Mouse (Mus musculus): ENCODE results near the gene Stag3. TPM values are rescaled to one million over a fixed set of nuclear protein-coding genes. Genes with fewer than 3 reads are reported as not detected.

Gene Stag3
- polyA plus RNA-seq, 1 experiment from 2014 or later, result 4.5 TPM

DNA sequence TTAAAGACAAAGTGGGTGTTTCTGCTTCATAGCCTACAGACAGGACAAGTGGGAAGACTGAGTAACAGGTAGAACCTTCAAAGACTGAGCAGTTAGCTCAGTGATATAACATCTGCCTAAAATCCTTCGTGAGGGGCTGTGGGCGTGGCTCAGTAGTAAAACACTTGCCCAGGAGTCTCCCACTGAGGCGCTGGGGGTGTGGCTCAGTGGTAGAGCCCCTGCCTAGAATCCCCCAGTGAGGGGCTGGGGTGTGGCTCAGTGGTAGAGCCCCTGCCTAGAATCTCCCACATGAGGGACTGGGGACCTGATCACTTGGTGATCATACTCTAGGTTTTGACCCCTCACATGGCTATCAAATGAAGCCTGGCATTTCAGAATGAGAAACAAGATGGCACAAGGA, 22.0 kb upstream of the Stag3 start:
- H3K27me3 ChIP-seq (replicated peaks), result no peaks in the 10 kb centered on the region
- no peaks in the 10 kb centered on the region for H3K9me3 ChIP-seq (replicated peaks)
- no peak for ATAC-seq (ENCODE audit: insufficient number of reproducible peaks, low FRiP score)
- no peak overlapping the region for H3K4me2 ChIP-seq
- no peak overlapping the region; the same call in 1 of the 2 replicates for H3K27ac ChIP-seq (ENCODE audit: poor library complexity, severe bottlenecking)
- no peak overlapping the region for H3K9ac ChIP-seq
- peaks cover 62% of the 10 kb centered on the region for H3K4me1 ChIP-seq (replicated peaks)
- no peak overlapping the region for H3K4me3 ChIP-seq
- WGBS, result 82% methylated on average over 3 of the region's 3 CpGs
- peaks cover 42% of the 10 kb centered on the region for H3K36me3 ChIP-seq

DNA sequence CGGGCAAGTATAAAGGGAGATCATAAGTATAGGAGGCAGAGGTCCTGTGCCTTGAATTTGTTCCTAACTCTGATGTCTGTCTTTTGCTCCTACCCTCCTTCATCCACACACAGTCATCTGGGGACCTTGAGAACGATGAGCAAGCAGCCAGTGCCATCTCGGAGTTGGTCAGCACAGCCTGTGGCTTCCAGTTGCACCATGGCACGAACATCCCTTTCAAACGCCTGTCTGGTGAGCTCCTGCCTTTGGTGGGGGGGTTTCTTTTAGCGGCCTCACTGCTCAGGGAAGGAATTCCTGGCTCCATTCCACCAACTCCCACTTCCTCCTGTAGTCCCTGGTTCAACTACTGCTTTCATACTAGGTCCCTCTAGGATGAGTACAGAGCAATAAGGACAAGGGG, 21.5 kb upstream of the Stag3 start:
- Histone ChIP-seq H3K27ac (ENCODE audit: poor library complexity, severe bottlenecking) (peak overlapping the region; percentile 29), H3K4me1 (replicated peaks) (peaks cover 65% of the 10 kb centered on the region), H3K27me3 (replicated peaks) (no peaks in the 10 kb centered on the region), H3K4me2 (no peak overlapping the region), H3K9me3 (replicated peaks) (no peaks in the 10 kb centered on the region), H3K36me3 (peaks cover 42% of the 10 kb centered on the region), H3K4me3 (no peak overlapping the region), H3K9ac (no peak overlapping the region)
- 62% methylated on average over 6 of the region's 6 CpGs for WGBS
- ATAC-seq (ENCODE audit: insufficient number of reproducible peaks, low FRiP score), result no peak

DNA sequence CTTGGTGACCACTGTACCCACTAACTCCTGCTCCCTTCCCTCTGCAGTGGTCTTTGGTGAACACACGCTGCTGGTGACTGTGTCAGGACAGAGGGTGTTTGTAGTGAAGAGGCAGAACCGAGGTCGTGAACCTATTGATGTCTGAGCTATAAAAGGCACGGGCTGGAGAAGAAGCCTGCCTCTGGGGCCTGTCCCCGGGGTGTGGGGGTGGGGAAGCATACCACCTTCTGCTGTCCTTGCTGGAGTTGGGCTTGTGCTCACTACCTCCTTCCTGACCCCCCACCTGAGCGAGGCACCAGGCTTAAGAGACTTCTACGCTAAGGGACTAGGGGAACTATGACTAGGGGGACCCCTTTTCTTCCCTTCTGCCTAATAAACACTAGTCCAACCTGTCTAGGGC, 21.0 kb upstream of the Stag3 start:
- ATAC-seq (ENCODE audit: insufficient number of reproducible peaks, low FRiP score), result no peak
- WGBS, result 37% methylated on average over 7 of the region's 7 CpGs
- H3K27me3 ChIP-seq (replicated peaks), result no peaks in the 10 kb centered on the region
- H3K4me3 ChIP-seq, result no peak overlapping the region
- H3K9me3 ChIP-seq (replicated peaks), result no peaks in the 10 kb centered on the region
- H3K9ac ChIP-seq, result peak overlapping the region; percentile 24; the same call in 1 of the 2 replicates
- peaks cover 42% of the 10 kb centered on the region for H3K36me3 ChIP-seq
- H3K4me2 ChIP-seq, result no peak overlapping the region
- peaks cover 65% of the 10 kb centered on the region for H3K4me1 ChIP-seq (replicated peaks)
- peak overlapping the region; percentile 48; the same call in 1 of the 2 replicates for H3K27ac ChIP-seq (ENCODE audit: poor library complexity, severe bottlenecking)

DNA sequence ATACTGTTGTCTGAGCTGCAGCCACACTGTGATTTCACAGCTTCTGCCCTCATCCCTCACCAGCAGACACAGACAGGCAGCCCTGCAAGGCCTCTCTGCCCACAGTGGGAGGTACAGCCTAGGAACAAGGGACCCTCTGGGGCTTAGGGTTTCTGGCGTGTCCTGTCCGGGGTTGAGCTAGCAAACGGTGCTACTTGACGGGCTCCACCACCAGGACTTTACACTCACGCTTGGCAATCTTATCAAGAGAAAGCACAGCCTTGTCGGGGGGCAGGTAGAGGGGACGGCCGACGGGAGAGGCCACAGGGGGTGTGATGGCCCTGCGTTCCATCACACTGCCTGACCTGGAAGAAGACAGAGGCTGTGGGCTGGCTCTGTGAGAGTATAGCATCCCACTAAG, 20.0 kb upstream of the Stag3 start:
- no peak for ATAC-seq (ENCODE audit: insufficient number of reproducible peaks, low FRiP score)
- peak overlapping the region; percentile 39; the same call in 1 of the 2 replicates for H3K9ac ChIP-seq
- H3K27ac ChIP-seq (ENCODE audit: poor library complexity, severe bottlenecking), result 0 out of 2 replicates have a peak overlapping the region, but pooled peaks have one; percentile 24
- no peaks in the 10 kb centered on the region for H3K9me3 ChIP-seq (replicated peaks)
- no peak overlapping the region for H3K4me3 ChIP-seq
- H3K4me1 ChIP-seq (replicated peaks), result peaks cover 68% of the 10 kb centered on the region
- H3K36me3 ChIP-seq, result peaks cover 42% of the 10 kb centered on the region
- WGBS, result 39% methylated on average over 10 of the region's 10 CpGs
- H3K27me3 ChIP-seq (replicated peaks), result no peaks in the 10 kb centered on the region
- H3K4me2 ChIP-seq, result 0 out of 2 replicates have a peak overlapping the region, but pooled peaks have one; percentile 12

DNA sequence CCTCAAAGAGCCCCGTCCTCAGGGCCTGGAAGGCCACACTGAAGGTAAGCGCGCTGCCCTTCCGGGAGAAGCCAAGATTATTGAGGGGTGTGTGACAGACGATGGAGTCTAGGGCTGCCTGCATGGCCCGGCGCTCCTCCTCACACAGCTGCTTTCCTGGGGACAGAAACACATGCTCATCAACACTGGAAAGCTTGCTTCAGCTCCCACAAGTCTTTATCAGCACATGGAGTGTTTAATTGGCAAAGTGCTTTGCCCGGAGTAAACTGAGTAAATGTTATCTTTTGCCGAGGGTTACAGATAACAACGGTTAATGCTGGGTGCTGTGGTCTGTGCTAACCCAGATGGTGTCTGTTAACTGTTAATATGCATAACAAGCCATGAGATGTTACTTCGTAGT, 19.2 kb upstream of the Stag3 start:
- no peak overlapping the region for H3K27ac ChIP-seq (ENCODE audit: poor library complexity, severe bottlenecking)
- peaks cover 67% of the 10 kb centered on the region for H3K4me1 ChIP-seq (replicated peaks)
- H3K4me3 ChIP-seq, result no peak overlapping the region
- H3K4me2 ChIP-seq, result no peak overlapping the region
- H3K27me3 ChIP-seq (replicated peaks), result no peaks in the 10 kb centered on the region
- no peak for ATAC-seq (ENCODE audit: insufficient number of reproducible peaks, low FRiP score)
- no peaks in the 10 kb centered on the region for H3K9me3 ChIP-seq (replicated peaks)
- 48% methylated on average over 11 of the region's 11 CpGs for WGBS
- H3K9ac ChIP-seq, result peak overlapping the region; percentile 39; the same call in 1 of the 2 replicates
- peaks cover 44% of the 10 kb centered on the region for H3K36me3 ChIP-seq

DNA sequence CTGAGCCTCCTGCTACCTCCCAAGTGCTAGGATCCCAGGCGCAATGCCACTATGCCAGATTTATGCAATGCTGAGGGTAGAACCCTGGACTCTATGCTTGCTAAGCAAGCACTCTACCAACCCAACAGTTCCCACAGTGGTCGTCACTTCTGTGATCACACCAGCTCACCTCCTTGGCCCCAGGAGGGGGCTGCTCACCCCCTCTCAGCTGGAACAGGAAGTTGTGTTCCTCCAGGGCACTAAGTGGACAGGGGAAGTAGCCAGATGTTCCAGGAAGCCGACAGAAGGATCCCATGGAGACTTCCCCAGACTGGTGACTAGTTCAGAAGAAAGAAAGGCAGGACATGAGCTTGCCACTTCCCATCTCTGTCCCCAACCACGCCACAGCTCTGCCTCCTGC, 18.0 kb upstream of the Stag3 start:
- no peak overlapping the region for H3K27ac ChIP-seq (ENCODE audit: poor library complexity, severe bottlenecking)
- no peak for ATAC-seq (ENCODE audit: insufficient number of reproducible peaks, low FRiP score)
- no peaks in the 10 kb centered on the region for H3K27me3 ChIP-seq (replicated peaks)
- H3K4me3 ChIP-seq, result no peak overlapping the region
- H3K4me2 ChIP-seq, result no peak overlapping the region
- 63% methylated on average over 4 of the region's 4 CpGs for WGBS
- peaks cover 53% of the 10 kb centered on the region for H3K36me3 ChIP-seq
- no peaks in the 10 kb centered on the region for H3K9me3 ChIP-seq (replicated peaks)
- H3K4me1 ChIP-seq (replicated peaks), result peaks cover 57% of the 10 kb centered on the region
- H3K9ac ChIP-seq, result peak overlapping the region; percentile 97

DNA sequence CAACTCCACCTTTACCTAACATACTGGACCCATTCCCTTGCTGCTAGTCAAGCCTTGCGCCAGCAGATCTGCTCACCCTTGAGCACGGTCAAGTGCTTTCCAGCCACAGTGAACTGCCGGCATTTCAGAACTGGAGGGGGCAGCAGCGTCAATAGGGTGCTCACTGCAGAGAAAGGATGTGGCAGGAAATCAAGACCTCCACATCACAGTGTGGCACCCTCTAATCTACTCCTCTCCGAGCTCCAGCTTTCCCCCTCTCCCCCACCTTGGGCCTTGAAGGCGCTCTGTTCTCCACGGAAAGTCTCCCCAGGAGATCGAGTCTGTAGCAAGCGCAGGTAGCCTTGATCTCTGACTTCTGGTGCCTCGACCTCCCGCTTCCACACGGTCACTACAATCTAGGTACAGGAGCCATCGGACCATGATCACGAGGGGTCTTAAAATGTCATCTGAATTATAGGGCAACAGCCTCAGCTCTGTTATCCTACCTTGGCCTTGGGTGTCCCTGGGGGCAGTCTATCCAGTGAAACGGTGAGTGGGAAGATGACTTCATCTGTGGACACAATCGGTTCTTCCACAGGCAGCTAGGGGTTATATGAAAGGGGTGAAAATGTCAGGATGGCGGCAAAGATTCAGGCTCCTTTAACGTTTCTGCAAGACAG, 17.3 kb upstream of the Stag3 start:
- Histone ChIP-seq H3K9ac (peak overlapping the region; percentile 97), H3K9me3 (replicated peaks) (no peaks in the 10 kb centered on the region), H3K4me1 (replicated peaks) (peaks cover 57% of the 10 kb centered on the region), H3K36me3 (peaks cover 52% of the 10 kb centered on the region), H3K4me3 (peak overlapping the region; percentile 95), H3K4me2 (peak overlapping the region; percentile 99), H3K27me3 (replicated peaks) (no peaks in the 10 kb centered on the region), H3K27ac (ENCODE audit: poor library complexity, severe bottlenecking) (no peak overlapping the region)
- WGBS, result 56% methylated on average over 18 of the region's 18 CpGs
- no peak for ATAC-seq (ENCODE audit: insufficient number of reproducible peaks, low FRiP score)

DNA sequence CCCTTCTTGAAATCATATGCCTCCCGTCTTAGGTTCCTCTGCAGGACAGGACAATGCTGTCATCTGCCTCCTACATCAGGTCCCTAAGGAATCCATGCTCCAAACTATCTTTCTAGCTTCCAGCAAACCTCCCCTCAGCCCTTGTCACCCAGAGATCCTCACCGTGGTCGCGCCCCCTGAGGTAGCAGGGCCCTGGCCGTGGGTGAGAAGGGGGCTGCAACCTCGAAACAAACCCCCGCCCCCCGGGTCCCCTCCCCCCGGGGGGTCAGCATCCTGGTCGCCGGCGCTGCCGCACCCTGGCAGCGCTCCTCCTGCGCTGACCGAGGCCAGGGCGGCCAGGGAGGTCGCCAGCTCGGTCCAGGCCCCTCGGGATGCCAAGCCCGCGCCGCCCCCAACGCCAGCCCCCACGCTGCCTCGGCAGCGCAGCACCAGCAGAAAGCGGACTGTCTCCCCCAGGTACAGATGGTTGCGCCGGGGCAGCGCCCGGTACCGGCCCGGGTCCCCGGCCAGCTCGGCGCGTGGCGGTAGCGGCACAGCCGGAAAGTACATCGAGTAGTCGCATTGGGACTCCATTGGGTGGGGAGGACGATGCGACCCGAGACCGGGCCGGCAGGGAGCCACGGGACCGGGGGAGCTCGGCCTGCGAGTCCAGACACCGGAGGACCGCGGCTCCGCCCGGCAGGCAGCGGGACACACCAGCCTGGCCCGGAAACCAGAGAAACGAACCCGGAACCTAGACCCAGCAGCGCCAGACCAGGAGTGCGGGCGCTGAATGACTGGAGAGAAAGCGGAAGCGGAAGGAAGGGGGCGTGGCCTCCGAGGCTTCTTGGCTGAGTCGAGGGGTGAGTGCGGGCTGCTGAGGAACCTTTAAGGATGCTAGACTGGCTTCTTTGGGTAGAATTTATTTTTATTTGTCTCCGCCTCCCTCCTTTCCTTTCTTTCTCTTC, 16.5 kb upstream of the Stag3 start, which contains the start of gene BC037034:
Gene BC037034, minus strand, starts transcription at position 774 of the 947 bp plus-strand sequence.
- WGBS, result under 1% methylated on average over 70 of the region's 71 CpGs
- H3K36me3 ChIP-seq, result peaks cover 48% of the 10 kb centered on the region
- peak within 1 kb of the TSS; percentile 97 for H3K9ac ChIP-seq
- peak within 1 kb of the TSS; percentile 95 for H3K4me3 ChIP-seq
- peaks cover 53% of the 10 kb centered on the region for H3K4me1 ChIP-seq (replicated peaks)
- peak; percentile 89 for ATAC-seq (ENCODE audit: insufficient number of reproducible peaks, low FRiP score)
- no peaks in the 10 kb centered on the region for H3K27me3 ChIP-seq (replicated peaks)
- peak within 1 kb of the TSS; percentile 67 for H3K27ac ChIP-seq (ENCODE audit: poor library complexity, severe bottlenecking)
- H3K4me2 ChIP-seq, result peak within 1 kb of the TSS; percentile 99
- no peaks in the 10 kb centered on the region for H3K9me3 ChIP-seq (replicated peaks)

DNA sequence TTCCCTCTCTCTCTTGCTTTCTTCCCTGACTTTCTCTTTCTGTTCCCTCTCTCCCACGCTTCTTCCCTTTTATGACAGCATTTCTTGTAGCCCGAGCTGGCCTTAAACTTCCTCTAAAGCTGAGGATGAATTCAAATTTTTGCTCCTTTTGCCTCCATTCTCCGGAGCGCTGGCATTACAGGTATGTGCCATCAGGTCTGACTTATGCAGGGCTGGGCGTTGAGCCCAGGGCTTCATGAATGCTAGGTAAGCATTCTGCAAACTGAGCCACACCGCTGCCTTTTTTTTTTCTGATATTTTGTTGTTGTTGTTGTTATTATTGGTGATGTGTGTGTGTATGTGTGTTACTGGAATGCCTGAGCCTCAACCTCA, 15.8 kb upstream of the Stag3 start:
- ATAC-seq (ENCODE audit: insufficient number of reproducible peaks, low FRiP score), result no peak
- Histone ChIP-seq H3K4me1 (replicated peaks) (peaks cover 48% of the 10 kb centered on the region), H3K9ac (peak overlapping the region; percentile 97), H3K27ac (ENCODE audit: poor library complexity, severe bottlenecking) (no peak overlapping the region), H3K4me2 (peak overlapping the region; percentile 99), H3K4me3 (peak overlapping the region; percentile 95), H3K9me3 (replicated peaks) (no peaks in the 10 kb centered on the region), H3K36me3 (peaks cover 42% of the 10 kb centered on the region), H3K27me3 (replicated peaks) (no peaks in the 10 kb centered on the region)
- 13% methylated on average over 6 of the region's 6 CpGs for WGBS

DNA sequence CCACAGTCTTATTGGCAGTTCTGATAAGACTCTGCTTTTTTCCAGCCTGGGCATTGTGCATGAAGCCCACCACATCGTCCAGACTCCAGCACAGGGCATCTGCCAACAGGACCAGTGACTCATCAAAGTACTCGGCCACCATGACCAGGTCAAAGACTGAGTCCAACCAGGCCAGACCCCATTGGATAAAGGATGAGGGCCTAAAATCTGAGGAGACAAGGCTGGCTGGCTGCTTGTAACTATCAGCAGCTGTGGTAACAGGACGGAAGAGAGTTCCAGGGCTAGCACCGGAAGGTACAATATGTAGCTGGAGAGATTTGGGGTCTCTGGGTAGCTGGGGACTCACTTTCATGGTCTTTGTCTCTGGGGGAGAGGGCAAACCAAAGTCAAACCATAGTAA, 14.3 kb upstream of the Stag3 start:
- peaks cover 33% of the 10 kb centered on the region for H3K4me1 ChIP-seq (replicated peaks)
- peaks cover 3% of the 10 kb centered on the region; the same call in 1 of the 2 replicates for H3K27me3 ChIP-seq (replicated peaks)
- no peak overlapping the region for H3K4me3 ChIP-seq
- H3K36me3 ChIP-seq, result peaks cover 27% of the 10 kb centered on the region
- no peak for ATAC-seq (ENCODE audit: insufficient number of reproducible peaks, low FRiP score)
- H3K27ac ChIP-seq (ENCODE audit: poor library complexity, severe bottlenecking), result no peak overlapping the region
- H3K9me3 ChIP-seq (replicated peaks), result no peaks in the 10 kb centered on the region
- no peak overlapping the region for H3K9ac ChIP-seq
- H3K4me2 ChIP-seq, result no peak overlapping the region
- 88% methylated on average over 4 of the region's 4 CpGs for WGBS

DNA sequence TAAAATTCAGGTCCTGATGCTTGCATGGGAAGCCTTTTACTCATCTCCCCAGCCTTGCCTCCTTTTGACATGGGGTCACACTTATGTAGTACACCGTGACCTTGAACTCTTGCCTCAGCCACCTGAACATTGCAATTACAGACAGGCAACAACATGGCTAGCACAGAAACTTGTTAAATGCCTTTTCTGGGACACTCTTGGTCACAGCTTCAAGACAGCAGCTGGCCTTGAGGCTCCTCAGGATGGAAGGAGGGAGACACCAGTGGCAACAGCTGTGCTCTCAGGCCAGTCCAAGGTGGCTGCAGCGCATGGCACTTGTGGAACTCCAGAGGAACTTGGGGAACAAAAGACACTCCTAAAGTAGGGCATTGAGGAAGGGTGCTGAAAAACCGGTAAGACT, 12.9 kb upstream of the Stag3 start:
- Histone ChIP-seq H3K27me3 (replicated peaks) (peaks cover 17% of the 10 kb centered on the region), H3K4me1 (replicated peaks) (peaks cover 29% of the 10 kb centered on the region), H3K4me2 (no peak overlapping the region), H3K9ac (no peak overlapping the region), H3K9me3 (replicated peaks) (no peaks in the 10 kb centered on the region), H3K27ac (ENCODE audit: poor library complexity, severe bottlenecking) (no peak overlapping the region), H3K36me3 (peaks cover 13% of the 10 kb centered on the region; the same call in 1 of the 2 replicates), H3K4me3 (no peak overlapping the region)
- ATAC-seq (ENCODE audit: insufficient number of reproducible peaks, low FRiP score), result no peak
- 82% methylated on average over 3 of the region's 3 CpGs for WGBS
